In genomic region chr9:55540888-55541287, GRCm38 (mm10) we compare ENCODE assay signal across 9 mouse cellular contexts. TPM values are rescaled to one million over a fixed set of nuclear protein-coding genes. Genes with fewer than 3 reads are reported as not detected.
DNase-seq lines count a peak whose midpoint lies in the region; ATAC-seq and TF ChIP-seq lines count a peak whose summit lies in the region.
"Had no signal": no experiment of that assay in that cellular context is flagged by ENCODE, and none has a peak within 500 bp of the region (broad histone marks: within the 10 kb centered on the region; RNA-seq: fewer than 3 reads in every experiment).

No protein-coding gene starts in this region.

- peak overlapping the region; percentile 47 to 62 for H3K4me3 ChIP-seq in ES-E14 (ENCODE audit: insufficient read depth in 1 of 2, low read depth in 1 of 2, low read length in 2 of 2, poor library complexity in 1 of 2, severe bottlenecking in 1 of 2)
- H3K4me3 ChIP-seq in embryonic facial prominence, embryonic 10.5 days = peak overlapping the region; percentile 57
- peak overlapping the region; percentile 31 to 48 for H3K4me3 ChIP-seq in heart, embryonic 14.5 days (ENCODE audit: control insufficient read depth in 1 of 2, insufficient read depth in 1 of 2, low read depth in 1 of 2, low read length in 2 of 2)
- H3K4me3 ChIP-seq in limb, embryonic 11.5 days (ENCODE audit: low read depth, low read length) = peak overlapping the region; percentile 31
- peak overlapping the region; percentile 36 for H3K4me3 ChIP-seq in midbrain, embryonic 14.5 days (replicated peaks; ENCODE audit: low read depth, low read length)

- peaks cover 98% of the 10 kb centered on the region for H3K27me3 ChIP-seq in embryonic facial prominence, embryonic 10.5 days (replicated peaks; ENCODE audit: low read depth, poor library complexity, severe bottlenecking)
- H3K27me3 ChIP-seq in heart, embryonic 14.5 days (ENCODE audit: control insufficient read depth, insufficient read depth, low read length) = peaks cover 94% of the 10 kb centered on the region
- peaks cover 46% of the 10 kb centered on the region for H3K27me3 ChIP-seq in limb, embryonic 11.5 days (ENCODE audit: control insufficient read depth, insufficient read depth, low read length)
- peaks cover 92% of the 10 kb centered on the region for H3K27me3 ChIP-seq in midbrain, embryonic 14.5 days (ENCODE audit: control insufficient read depth, insufficient read depth, low read length)

- DNase-seq in cerebellum, adult 11-12 months = peak; percentile 19
- peak; percentile 81 for DNase-seq in ES-E14 (ENCODE audit: low read depth, low spot score)
- peak; percentile 96 for DNase-seq in embryonic facial prominence, embryonic 10.5 days (ENCODE audit: low spot score)
- DNase-seq in limb, embryonic 11.5 days (ENCODE audit: low spot score) = peak; percentile 94
- peak; percentile 87 for DNase-seq in midbrain, embryonic 14.5 days
- peak; percentile 74 for DNase-seq in testis, postnatal 10 days (ENCODE audit: low spot score)

- no peaks in the 10 kb centered on the region for H3K36me3 ChIP-seq in ES-E14 (ENCODE audit: control insufficient read depth, insufficient read depth, low read length, poor library complexity, severe bottlenecking)
- H3K36me3 ChIP-seq in embryonic facial prominence, embryonic 10.5 days (replicated peaks) = no peaks in the 10 kb centered on the region
- no peaks in the 10 kb centered on the region for H3K36me3 ChIP-seq in heart, embryonic 14.5 days (ENCODE audit: control insufficient read depth, insufficient read depth, low read length)
- no peaks in the 10 kb centered on the region for H3K36me3 ChIP-seq in limb, embryonic 11.5 days (ENCODE audit: control insufficient read depth, insufficient read depth, low read length)
- no peaks in the 10 kb centered on the region for H3K36me3 ChIP-seq in midbrain, embryonic 14.5 days (ENCODE audit: control insufficient read depth, insufficient read depth, low read length)

- under 1% methylated on average over 28 of the region's 28 CpGs for WGBS in embryonic facial prominence, embryonic 10.5 days
- under 1% methylated on average over 28 of the region's 28 CpGs for WGBS in heart, embryonic 14.5 days
- WGBS in limb, embryonic 11.5 days = under 1% methylated on average over 28 of the region's 28 CpGs
- under 1% methylated on average over 28 of the region's 28 CpGs for WGBS in midbrain, embryonic 14.5 days

- no peak for ATAC-seq in cerebellum, adult (ENCODE audit: insufficient number of reproducible peaks, low FRiP score, low TSS enrichment)
- peak; percentile 60 for ATAC-seq in heart, embryonic 14.5 days (ENCODE audit: insufficient number of reproducible peaks, insufficient read depth, low FRiP score, low read depth)
- peak; percentile 94 for ATAC-seq in limb, embryonic 11.5 days (ENCODE audit: insufficient number of reproducible peaks, low FRiP score, low TSS enrichment, low read depth)
- peak; percentile 92 for ATAC-seq in midbrain, embryonic 14.5 days (ENCODE audit: low FRiP score, low TSS enrichment)

- H3K27ac ChIP-seq in ES-E14 (ENCODE audit: insufficient read depth, low read depth, low read length, poor library complexity, severe bottlenecking) = no peak overlapping the region
- peak overlapping the region; percentile 76 for H3K27ac ChIP-seq in embryonic facial prominence, embryonic 10.5 days (replicated peaks)
- H3K27ac ChIP-seq in heart, embryonic 14.5 days (replicated peaks in 1 of 2; ENCODE audit: control insufficient read depth in 1 of 2, insufficient read depth in 1 of 2, low read depth in 2 of 2, low read length in 2 of 2) = no peak overlapping the region
- H3K27ac ChIP-seq in limb, embryonic 11.5 days (replicated peaks; ENCODE audit: low read depth, low read length) = no peak overlapping the region
- no peak overlapping the region for H3K27ac ChIP-seq in midbrain, embryonic 14.5 days (replicated peaks; ENCODE audit: low read depth, low read length)

- no peak overlapping the region for H3K9ac ChIP-seq in ES-E14 (ENCODE audit: insufficient read depth, low read depth, low read length, poor library complexity, severe bottlenecking)
- no peak overlapping the region for H3K9ac ChIP-seq in heart, embryonic 14.5 days (ENCODE audit: low read length)
- peak overlapping the region; percentile 43; the same call in 1 of the 2 replicates for H3K9ac ChIP-seq in limb, embryonic 11.5 days (ENCODE audit: low read length)
- no peak overlapping the region for H3K9ac ChIP-seq in midbrain, embryonic 14.5 days (replicated peaks; ENCODE audit: low read length)

- peak overlapping the region; percentile 83 for H3K4me2 ChIP-seq in heart, embryonic 14.5 days (ENCODE audit: low read length)
- H3K4me2 ChIP-seq in limb, embryonic 11.5 days (ENCODE audit: low read depth, severe bottlenecking) = peak overlapping the region; percentile 56
- peak overlapping the region; percentile 59 for H3K4me2 ChIP-seq in midbrain, embryonic 14.5 days (ENCODE audit: low read length)

- no peaks in the 10 kb centered on the region for H3K9me3 ChIP-seq in ES-E14 (ENCODE audit: control insufficient read depth, insufficient read depth, low read depth, low read length)
- H3K9me3 ChIP-seq in embryonic facial prominence, embryonic 10.5 days = no peaks in the 10 kb centered on the region
- no peaks in the 10 kb centered on the region for H3K9me3 ChIP-seq in heart, embryonic 14.5 days (ENCODE audit: control insufficient read depth, low read length)
- H3K9me3 ChIP-seq in limb, embryonic 11.5 days (ENCODE audit: control insufficient read depth, low read length) = no peaks in the 10 kb centered on the region
- H3K9me3 ChIP-seq in midbrain, embryonic 14.5 days (ENCODE audit: control insufficient read depth, low read length) = no peaks in the 10 kb centered on the region

- in situ Hi-C loops in ES-E14 (cut with MboI; ENCODE audit: low sequenced_read_pairs in 2 of 2, unreplicated experiment in 2 of 2) = no loop called here

- H3K4me1 ChIP-seq in ES-E14 (ENCODE audit: control insufficient read depth in 2 of 2, insufficient read depth in 2 of 2, low read length in 2 of 2, poor library complexity in 1 of 2) = peaks cover 0 to 13% of the 10 kb centered on the region in 2 experiments; a peak in 1 of 4 replicates
- peaks cover 63% of the 10 kb centered on the region for H3K4me1 ChIP-seq in embryonic facial prominence, embryonic 10.5 days
- peaks cover 9 to 34% of the 10 kb centered on the region in 2 experiments; a peak in 3 of 4 replicates for H3K4me1 ChIP-seq in heart, embryonic 14.5 days (ENCODE audit: control insufficient read depth in 2 of 2, insufficient read depth in 2 of 2, low read length in 2 of 2)
- H3K4me1 ChIP-seq in limb, embryonic 11.5 days (ENCODE audit: control insufficient read depth, insufficient read depth, low read length) = peaks cover 22% of the 10 kb centered on the region
- H3K4me1 ChIP-seq in midbrain, embryonic 14.5 days (ENCODE audit: control insufficient read depth, insufficient read depth, low read length) = peaks cover 9% of the 10 kb centered on the region

TF ChIP-seq in ES-E14, 5 proteins besides CTCF, POLR2A, EP300 and RAD21:
- no peak for TF ChIP-seq CHD2 (IDR thresholded peaks at IDR 0.05; ENCODE audit: low read depth, low read length)
- no peak for TF ChIP-seq ZNF384 (IDR thresholded peaks at IDR 0.05; ENCODE audit: low read depth, low read length)
- TF ChIP-seq ZC3H11A (IDR thresholded peaks at IDR 0.05; ENCODE audit: borderline replicate concordance, low read depth, low read length) = no peak
- TF ChIP-seq MAFK (IDR thresholded peaks at IDR 0.05; ENCODE audit: insufficient read depth, low read depth, low read length) = no peak
- TF ChIP-seq HCFC1 (IDR thresholded peaks at IDR 0.05; ENCODE audit: borderline replicate concordance, insufficient read depth, low read length) = no peak

RNA-seq across cellular contexts. Expression of gene Isl2, which starts 2.4 kb away (rescaled TPM):
- total RNA-seq in ES-E14 (2012; rRNA removed) = 0.16 and 0.45 TPM in 2 replicates
- polyA plus RNA-seq in embryonic facial prominence, embryonic 10.5 days (2016; fragmentation: Nextera tagmentation; extraction: Ambion mirVana) = 18.7 and 20.4 TPM in 2 replicates
- polyA plus RNA-seq in heart, embryonic 14.5 days (2014; fragmentation: Nextera tagmentation; extraction: Ambion mirVana) = 0.12 and 0.13 TPM in 2 replicates
- 1.9 and 3.2 TPM in 2 replicates for polyA plus RNA-seq in limb, embryonic 11.5 days (2014; fragmentation: Nextera tagmentation; extraction: Ambion mirVana)
- 3.6 and 4.2 TPM in 2 replicates for polyA plus RNA-seq in midbrain, embryonic 14.5 days (2014; fragmentation: Nextera tagmentation; extraction: Ambion mirVana)
- total RNA-seq: left cerebral cortex, postnatal 10 days had no signal

RNA-seq across cellular contexts. Expression of gene Etfa, which starts 28.8 kb away (rescaled TPM):
- total RNA-seq in ES-E14 (2012; rRNA removed) = 20.0 and 34.0 TPM in 2 replicates
- 156 and 159 TPM in 2 replicates for polyA plus RNA-seq in embryonic facial prominence, embryonic 10.5 days (2016; fragmentation: Nextera tagmentation; extraction: Ambion mirVana)
- polyA plus RNA-seq in heart, embryonic 14.5 days (2014; fragmentation: Nextera tagmentation; extraction: Ambion mirVana) = 396 and 402 TPM in 2 replicates
- polyA plus RNA-seq in limb, embryonic 11.5 days (2014; fragmentation: Nextera tagmentation; extraction: Ambion mirVana) = 171 and 182 TPM in 2 replicates
- 75.6 and 94.1 TPM in 2 replicates for polyA plus RNA-seq in midbrain, embryonic 14.5 days (2014; fragmentation: Nextera tagmentation; extraction: Ambion mirVana)

Comparison
In these comparisons a context has a peak if more than half of its experiments do, and no peak if none do; other contexts are left out.
1. DNase-seq: peak in every context shown above with its lines; median percentile 96 in embryonic facial prominence, embryonic 10.5 days; 94 in limb, embryonic 11.5 days; 87 in midbrain, embryonic 14.5 days; 81 in ES-E14; 74 in testis, postnatal 10 days; 19 in cerebellum, adult 11-12 months.